Mouse (Mus musculus) embryonic stem cell, embryonic (primary cell): ENCODE data around the gene Tob1.

Experiments
- CTCF ChIA-PET, 4 experiments: fragments of 300-600 bp in 2 of 4; fragments of 350-600 bp in 2 of 4; sonication (Branson Sonifier 250); formaldehyde crosslinking; loops; one replicate each; lab custom pipeline; 2022; ENCODE audit warnings: inconsistent platforms in 2 of 4; lab: Charles Lee
- POLR2A ChIA-PET, 4 experiments: fragments of 300-600 bp in 2 of 4; fragments of 350-600 bp in 2 of 4; sonication (Branson Sonifier 250); formaldehyde crosslinking; loops; one replicate each; lab custom pipeline; 2022; ENCODE audit warnings: antibody characterized with exemption in 4 of 4, inconsistent platforms in 1 of 4; lab: Charles Lee

The Tob1 gene

DNA sequence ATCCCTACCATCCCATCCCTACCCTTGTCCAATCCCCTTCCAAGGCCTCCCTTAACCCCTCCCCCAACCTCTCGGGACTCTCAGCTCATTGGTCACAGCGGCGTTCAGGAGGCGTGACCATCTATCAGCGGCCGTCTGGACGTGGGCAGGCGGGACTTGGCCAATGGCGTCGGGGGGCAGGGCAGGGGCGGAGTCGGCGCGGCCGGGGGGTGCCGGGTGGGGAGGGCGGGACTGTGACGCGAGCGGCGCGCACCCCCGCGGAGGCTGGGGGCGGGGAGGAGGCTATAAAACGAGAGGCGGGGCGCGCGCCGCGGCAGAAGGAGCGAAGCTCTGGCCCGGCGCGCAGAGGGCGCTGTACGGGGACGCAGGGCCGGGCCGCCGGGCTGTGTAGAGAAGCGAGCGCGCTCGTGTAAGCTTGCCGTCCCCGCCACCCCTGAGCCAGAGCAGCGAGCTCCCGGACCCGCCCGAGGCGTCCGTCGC, at the start of gene Tob1:
Gene Tob1 (plus strand): TSS at position 331 of the 480 bp plus-strand sequence.
- ChIA-PET POLR2A (interaction anchor here (0.5 to 16.3 kb wide), 283 partner anchors 9 to 1755 kb away, joined by 3 to 805 read pairs (median 5); partner anchors contain the start of genes Ankrd40 (in 3 of the 4), Gm20390 (in 3 of the 4), Nme1 (in 3 of the 4) and Wfikkn2 (in 3 of the 4)), CTCF (interaction anchor here (0.5 to 2.4 kb wide), 24 partner anchors 14 to 418 kb away, joined by 3 to 29 read pairs (median 4); partner anchors contain the start of gene Spata20 (in 1 of the 4))

DNA sequence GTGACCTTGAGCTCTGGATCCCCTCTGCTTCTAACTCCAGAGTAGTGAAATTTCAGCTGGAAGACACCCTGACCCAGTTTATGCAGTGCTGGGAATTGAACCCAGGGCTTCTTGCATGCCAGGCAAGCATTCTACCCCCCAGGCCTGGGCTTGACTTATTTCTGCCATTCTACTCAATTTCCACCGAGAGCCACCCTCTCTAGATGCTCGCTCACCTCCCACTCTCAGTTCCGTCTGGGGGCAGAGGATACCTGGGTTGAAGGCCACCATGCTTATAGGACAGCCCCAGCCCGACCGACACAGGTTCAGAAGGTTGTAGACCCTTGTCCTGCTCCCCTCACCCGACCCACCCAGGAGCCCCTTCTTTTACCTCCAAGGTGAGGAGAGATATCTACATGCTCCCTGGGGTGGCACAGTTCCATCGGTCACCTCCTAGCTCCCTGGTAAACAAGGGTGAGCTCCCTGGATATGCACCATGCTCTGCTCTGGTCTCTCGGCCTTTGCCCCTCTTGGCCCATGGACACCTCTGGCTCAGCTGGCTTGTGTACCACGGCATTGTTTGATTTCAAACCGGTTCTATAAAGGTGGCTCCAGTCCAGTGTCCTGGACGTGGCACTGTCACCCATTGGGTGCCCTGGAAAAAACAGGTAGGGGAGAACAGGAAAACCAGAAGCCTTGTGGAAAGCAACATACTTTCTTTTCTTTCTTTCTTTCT, 49.2 kb upstream of the Tob1 start:
- ChIA-PET POLR2A (interaction anchor here in 3 of 4 experiments (0.6 to 43.6 kb wide), 15 partner anchors 9 to 50 kb away, joined by 3 to 805 read pairs (median 10); partner anchors contain the start of gene Tob1 (in 3 of the 3)), CTCF (interaction anchor here in 1 of 4 experiments (0.6 to 1.3 kb wide), 2 partner anchors 29 to 34 kb away, joined by 3 to 4 read pairs; no protein-coding TSS in a partner anchor)

DNA sequence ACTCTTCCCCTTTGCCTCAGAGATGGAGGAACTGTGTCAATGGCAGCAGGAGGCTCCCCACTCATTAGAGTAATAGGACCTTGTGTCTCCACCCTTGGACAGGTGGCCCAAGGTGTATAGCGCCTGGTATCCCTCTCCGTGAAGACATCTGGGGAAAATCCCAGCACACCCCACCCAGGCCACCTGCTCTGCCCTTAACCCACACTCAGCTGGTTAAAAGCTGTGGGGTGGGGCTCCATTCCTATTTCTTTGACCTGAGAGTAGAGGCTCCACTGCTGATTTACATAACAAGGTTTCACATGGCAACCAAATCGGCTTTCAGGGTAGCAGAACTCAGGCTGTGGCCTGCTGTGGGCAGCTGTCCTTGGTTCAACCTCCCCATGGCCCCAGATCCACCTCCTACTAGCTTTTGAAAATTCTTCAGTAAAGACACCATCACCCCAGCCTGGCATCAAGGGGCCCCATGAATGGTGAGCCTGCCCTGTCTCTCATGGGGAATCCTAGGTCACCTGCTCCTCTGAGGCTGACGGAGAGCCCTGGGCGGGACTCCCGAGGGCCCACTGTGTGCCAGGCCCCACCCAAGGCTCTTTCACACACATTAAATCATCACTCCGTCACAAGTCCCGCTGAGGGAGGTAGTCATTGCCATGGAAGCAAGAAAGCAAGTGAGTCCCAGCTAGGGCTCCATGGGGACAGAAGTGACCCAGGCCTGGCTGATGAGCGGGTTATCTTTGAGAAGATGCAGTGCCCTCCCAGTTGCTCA, 48.1 kb upstream of the Tob1 start:
- CTCF ChIA-PET = interaction anchor here in 3 of 4 experiments (0.7 to 1.7 kb wide), 5 partner anchors 12 to 95 kb away, joined by 3 to 8 read pairs (median 3); no protein-coding TSS in a partner anchor
- POLR2A ChIA-PET = interaction anchor here (0.5 to 43.6 kb wide), 36 partner anchors 8 to 607 kb away, joined by 3 to 805 read pairs (median 4); partner anchors contain the start of genes Tob1 (in 4 of the 4) and Ankrd40 (in 1 of the 4)

GRCm38 (mm10) chr11:94165745-94166144, 45.5 kb upstream of the Tob1 start:
- POLR2A ChIA-PET = interaction anchor here in 2 of 4 experiments (1.5 to 43.6 kb wide), 7 partner anchors 8 to 46 kb away, joined by 4 to 805 read pairs (median 28); partner anchors contain the start of gene Tob1 (in 2 of the 2)
- CTCF ChIA-PET = no interaction called here

DNA sequence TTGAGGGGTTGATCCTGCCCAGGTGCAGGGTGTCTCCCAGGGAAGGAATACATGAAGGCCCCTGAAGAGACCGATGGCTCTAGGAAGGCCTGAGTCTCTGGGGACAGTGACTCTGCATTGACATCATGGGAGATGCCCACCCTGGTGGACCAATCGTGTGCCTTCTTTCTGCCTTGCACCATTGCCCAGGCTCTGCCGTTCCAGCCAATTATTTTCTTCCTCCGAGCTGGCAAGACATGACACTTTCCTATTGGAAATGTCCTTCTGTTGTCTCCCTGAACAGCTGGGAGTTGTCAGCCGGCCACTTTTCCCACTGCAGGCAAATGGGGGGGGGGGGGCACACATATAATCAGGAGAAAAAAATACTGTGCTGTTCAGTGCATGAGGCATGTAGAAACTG, 43.0 kb upstream of the Tob1 start:
- CTCF ChIA-PET = interaction anchor here in 1 of 4 experiments (0.6 kb wide), 2 partner anchors 10 to 99 kb away, joined by 3 read pairs; no protein-coding TSS in a partner anchor

DNA sequence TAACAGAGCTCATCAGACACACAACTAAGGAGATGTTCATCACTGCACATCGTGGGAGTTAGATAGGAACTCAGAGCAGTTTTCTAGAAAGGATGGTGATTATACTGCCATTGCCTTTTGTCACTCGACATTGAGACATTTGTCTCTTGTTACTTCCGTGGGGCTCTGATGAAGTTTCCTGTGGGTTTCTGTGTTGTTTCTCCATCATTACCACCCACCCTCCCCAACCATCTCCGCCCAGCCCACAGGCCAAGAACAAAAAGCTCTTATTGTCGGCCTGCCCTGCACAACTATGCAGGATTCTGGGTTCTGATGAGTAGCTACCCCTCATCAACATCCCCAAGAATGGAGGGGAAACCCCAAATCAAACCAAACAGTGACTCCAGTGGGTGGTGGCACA, 41.7 kb upstream of the Tob1 start:
- ChIA-PET CTCF (interaction anchor here in 3 of 4 experiments (0.6 to 1.5 kb wide), 3 partner anchors 10 to 39 kb away, joined by 3 to 6 read pairs (median 3); no protein-coding TSS in a partner anchor), POLR2A (interaction anchor here in 3 of 4 experiments (0.5 to 43.6 kb wide), 18 partner anchors 9 to 354 kb away, joined by 3 to 805 read pairs (median 4); partner anchors contain the start of gene Tob1 (in 3 of the 3))

More for the DNA sequence above, 43.0 kb upstream of the Tob1 start:
- POLR2A ChIA-PET = interaction anchor here in 3 of 4 experiments (0.5 to 43.6 kb wide), 12 partner anchors 10 to 191 kb away, joined by 3 to 805 read pairs (median 4); partner anchors contain the start of gene Tob1 (in 2 of the 3)

- ChIA-PET POLR2A (interaction anchor here (0.6 to 43.6 kb wide), 17 partner anchors 7 to 235 kb away, joined by 3 to 805 read pairs (median 4); partner anchors contain the start of gene Tob1 (in 3 of the 4)), CTCF (no interaction called here)
Observed at GRCm38 (mm10) chr11:94171691-94172090, 39.6 kb upstream of the Tob1 start.

DNA sequence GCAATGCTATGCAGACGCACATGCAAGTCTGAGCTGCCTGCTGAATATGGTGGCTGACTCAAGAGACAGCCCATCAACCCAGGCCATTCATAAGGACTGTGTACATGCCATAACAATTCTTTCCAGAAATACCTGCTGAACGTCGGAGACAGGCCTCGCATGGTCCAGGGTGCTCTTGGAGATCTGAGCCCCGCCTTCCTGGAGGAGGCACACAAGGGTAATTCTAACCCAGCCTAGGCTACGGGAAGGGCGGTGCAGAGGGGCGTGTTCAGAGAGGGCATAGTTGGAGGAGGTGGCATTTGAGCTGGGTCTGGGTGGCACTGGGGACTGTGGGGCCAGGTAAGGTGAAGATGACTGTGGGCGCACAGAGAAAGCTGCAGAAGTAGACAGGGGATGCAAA, 39.1 kb upstream of the Tob1 start:
- CTCF ChIA-PET = no interaction called here
- POLR2A ChIA-PET = interaction anchor here (0.6 to 43.6 kb wide), 16 partner anchors 8 to 234 kb away, joined by 3 to 805 read pairs (median 4); partner anchors contain the start of gene Tob1 (in 3 of the 4)

GRCm38 (mm10) chr11:94173726-94174146, 37.5 kb upstream of the Tob1 start:
- POLR2A ChIA-PET = interaction anchor here in 2 of 4 experiments (0.7 to 43.6 kb wide), 9 partner anchors 10 to 41 kb away, joined by 3 to 805 read pairs (median 4); partner anchors contain the start of gene Tob1 (in 2 of the 2)
- CTCF ChIA-PET = no interaction called here

DNA sequence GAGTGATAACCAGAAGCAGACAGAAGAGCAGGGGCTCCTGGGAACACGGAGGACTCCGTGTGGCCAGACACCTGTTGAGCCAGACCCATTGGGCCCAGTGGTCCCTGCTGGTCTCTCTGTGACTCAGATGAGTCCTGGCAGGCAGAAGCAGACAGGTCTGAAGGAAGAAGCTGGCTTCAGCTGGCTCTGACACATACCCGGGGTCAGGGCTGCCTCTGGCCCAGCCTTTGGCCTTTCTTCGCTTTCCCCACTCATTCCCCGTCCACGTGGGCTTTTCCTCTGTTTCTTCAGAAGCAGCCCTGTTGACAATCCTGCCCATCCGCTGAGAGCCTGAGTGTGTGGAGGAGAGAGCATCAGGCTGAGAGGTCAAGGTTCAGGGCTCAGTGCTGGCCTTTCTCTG, 36.0 kb upstream of the Tob1 start:
- CTCF ChIA-PET = no interaction called here

GRCm38 (mm10) chr11:94175694-94176093, 35.6 kb upstream of the Tob1 start:
- ChIA-PET CTCF (no interaction called here), POLR2A (interaction anchor here in 3 of 4 experiments (0.6 to 43.6 kb wide), 18 partner anchors 8 to 62 kb away, joined by 3 to 805 read pairs (median 5); partner anchors contain the start of gene Tob1 (in 3 of the 3))

More for the DNA sequence above, 36.0 kb upstream of the Tob1 start:
- POLR2A ChIA-PET = interaction anchor here in 3 of 4 experiments (0.6 to 43.6 kb wide), 20 partner anchors 8 to 1135 kb away, joined by 3 to 805 read pairs (median 4); partner anchors contain the start of genes Tob1 (in 3 of the 3) and Kat7 (in 1 of the 3)

DNA sequence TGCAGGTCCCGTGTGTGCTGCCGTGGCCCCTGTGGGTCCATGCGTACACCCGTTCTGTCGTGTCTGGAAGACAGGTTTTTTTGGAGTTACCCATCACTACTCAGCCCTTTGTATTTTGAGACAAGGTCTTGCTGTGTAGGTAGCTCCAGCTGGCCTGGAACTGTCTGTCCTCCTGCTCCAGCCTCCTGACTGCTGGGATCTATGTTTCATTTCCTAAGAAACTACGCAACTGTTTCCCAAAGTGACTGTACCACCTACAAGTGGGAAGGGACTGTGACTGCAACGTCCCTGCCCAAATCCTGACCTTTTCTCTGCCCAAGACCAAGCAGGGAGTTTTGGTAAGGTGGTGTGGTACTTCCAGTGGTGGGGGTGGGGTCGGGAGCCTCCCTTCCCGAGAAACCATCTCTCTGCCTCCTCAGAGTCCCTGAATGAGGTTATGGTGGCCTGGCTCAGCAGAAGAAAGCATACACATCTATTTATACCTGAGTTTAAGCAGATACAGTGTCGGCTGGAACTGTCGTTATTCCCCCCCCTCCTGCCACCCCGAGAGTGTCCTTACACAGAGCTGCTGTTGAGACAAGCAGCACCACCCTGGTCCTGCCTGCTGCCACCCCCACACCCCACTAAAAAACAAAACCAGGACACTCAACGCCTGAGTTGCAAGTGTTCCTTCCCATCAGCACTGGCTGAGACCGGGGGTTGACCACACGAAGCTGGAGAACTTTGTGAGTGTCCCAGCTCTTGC, 33.2 kb upstream of the Tob1 start:
- CTCF ChIA-PET = interaction anchor here in 1 of 4 experiments (0.6 kb wide), 1 partner anchor 9 kb away, joined by 3 read pairs; no protein-coding TSS in a partner anchor
- POLR2A ChIA-PET = interaction anchor here (0.7 to 43.6 kb wide), 16 partner anchors 8 to 149 kb away, joined by 3 to 805 read pairs (median 4); partner anchors contain the start of genes Tob1 (in 4 of the 4) and Ankrd40 (in 1 of the 4)

GRCm38 (mm10) chr11:94179768-94180167, 31.5 kb upstream of the Tob1 start:
- POLR2A ChIA-PET = interaction anchor here in 3 of 4 experiments (0.6 to 43.6 kb wide), 21 partner anchors 8 to 237 kb away, joined by 3 to 805 read pairs (median 4); partner anchors contain the start of gene Tob1 (in 3 of the 3)
- CTCF ChIA-PET = no interaction called here

- ChIA-PET POLR2A (interaction anchor here in 3 of 4 experiments (0.7 to 43.6 kb wide), 15 partner anchors 11 to 115 kb away, joined by 3 to 805 read pairs (median 4); partner anchors contain the start of gene Tob1 (in 3 of the 3)), CTCF (no interaction called here)
Observed at GRCm38 (mm10) chr11:94180194-94180593, 31.1 kb upstream of the Tob1 start.

DNA sequence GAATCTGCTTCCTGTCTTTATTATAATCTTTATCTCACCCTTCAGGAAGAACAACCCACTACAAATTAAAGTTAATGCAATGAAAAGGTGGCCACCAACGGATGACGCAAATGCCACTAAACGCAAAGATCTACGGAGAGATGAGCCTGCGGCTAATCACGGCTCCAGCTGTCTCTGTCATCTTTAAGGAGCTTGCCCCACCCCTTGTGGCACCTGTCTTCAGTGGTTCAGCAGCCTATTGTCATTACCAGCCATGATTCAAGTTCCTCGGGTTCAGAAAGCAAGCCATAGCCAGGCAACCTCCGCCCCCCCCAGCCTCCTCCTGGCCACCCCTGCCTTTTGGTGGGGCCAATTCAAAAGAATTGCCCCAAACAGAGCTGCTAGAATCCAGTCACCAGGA, 29.6 kb upstream of the Tob1 start:
- ChIA-PET CTCF (interaction anchor here (0.6 to 1.4 kb wide), 6 partner anchors 43 to 49 kb away, joined by 3 to 8 read pairs (median 3); no protein-coding TSS in a partner anchor), POLR2A (interaction anchor here in 3 of 4 experiments (0.6 to 43.6 kb wide), 17 partner anchors 9 to 112 kb away, joined by 3 to 805 read pairs (median 5); partner anchors contain the start of gene Tob1 (in 3 of the 3))

GRCm38 (mm10) chr11:94182711-94183110, 28.5 kb upstream of the Tob1 start:
- POLR2A ChIA-PET = interaction anchor here in 3 of 4 experiments (0.6 to 43.6 kb wide), 12 partner anchors 10 to 49 kb away, joined by 3 to 805 read pairs (median 5); partner anchors contain the start of gene Tob1 (in 2 of the 3)
- CTCF ChIA-PET = interaction anchor here in 1 of 4 experiments (1.1 to 1.4 kb wide), 2 partner anchors 44 to 49 kb away, joined by 3 read pairs; no protein-coding TSS in a partner anchor
